Mouse (Mus musculus): ENCODE measurements around the gene Rgs2. TPM values are rescaled to one million over a fixed set of nuclear protein-coding genes. Genes with fewer than 3 reads are reported as not detected.

The Rgs2 gene
- 10.6 and 11.1 TPM in 2 replicates for polyA plus RNA-seq (2015; fragmentation: Nextera tagmentation; extraction: Ambion mirVana)

GRCm38 (mm10) chr1:144003904-144004740 lies at the start of gene Rgs2:
Gene Rgs2 (minus strand): TSS chr1:144004161.
- Histone ChIP-seq H3K4me1 (ENCODE audit: control insufficient read depth, low read depth, low read length) (peaks cover 2% of the 10 kb centered on the region; the same call in 1 of the 2 replicates), H3K27ac (ENCODE audit: low read length) (peak within 1 kb of the TSS; percentile 5; the same call in 1 of the 2 replicates), H3K36me3 (ENCODE audit: control insufficient read depth, insufficient read depth) (no peaks in the 10 kb centered on the region), H3K9me3 (replicated peaks; ENCODE audit: control insufficient read depth, low read length) (no peaks in the 10 kb centered on the region), H3K4me3 (ENCODE audit: low read depth, low read length) (peak within 1 kb of the TSS; percentile 61), H3K4me2 (ENCODE audit: low read depth, low read length) (peak within 1 kb of the TSS; percentile 74), H3K9ac (ENCODE audit: low read depth, low read length) (peak within 1 kb of the TSS; percentile 63), H3K27me3 (ENCODE audit: control insufficient read depth, insufficient read depth, low read depth, low read length) (no peaks in the 10 kb centered on the region)
- WGBS (ENCODE audit: insufficient replicate concordance) = under 1% methylated on average over 57 of the region's 57 CpGs
- peak; percentile 99 for ATAC-seq (ENCODE audit: low read depth)

DNA sequence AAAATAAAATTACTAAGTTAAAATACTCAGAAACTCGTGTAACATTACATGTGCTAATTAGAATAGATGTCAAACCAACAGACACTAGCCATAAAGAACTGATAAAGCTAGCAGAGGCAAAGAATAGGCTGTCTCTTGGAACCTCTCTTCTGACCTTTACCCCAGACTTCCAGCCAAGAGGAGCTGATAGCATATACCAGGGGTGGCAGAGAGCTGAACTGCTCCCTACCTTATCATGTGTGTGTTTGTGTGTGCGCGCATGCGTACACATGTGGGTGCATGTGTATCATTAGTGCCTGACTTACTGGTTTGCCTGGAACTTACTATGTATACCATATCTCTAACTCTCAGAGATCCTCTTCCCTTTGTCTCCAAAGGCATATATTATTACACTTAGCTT lies 49.4 kb upstream of the Rgs2 start:
- no peaks in the 10 kb centered on the region for H3K4me1 ChIP-seq (ENCODE audit: control insufficient read depth, low read depth, low read length)

GRCm38 (mm10) chr1:144041826-144042225 lies 37.9 kb upstream of the Rgs2 start:
- H3K4me3 ChIP-seq (ENCODE audit: low read depth, low read length) = no peak overlapping the region
- H3K9me3 ChIP-seq (replicated peaks; ENCODE audit: control insufficient read depth, low read length) = no peaks in the 10 kb centered on the region
- H3K36me3 ChIP-seq (ENCODE audit: control insufficient read depth, insufficient read depth) = no peaks in the 10 kb centered on the region
- WGBS (ENCODE audit: insufficient replicate concordance) = 71% methylated on average over 2 of the region's 2 CpGs
- no peak for ATAC-seq (ENCODE audit: low read depth)
- H3K4me2 ChIP-seq (ENCODE audit: low read depth, low read length) = no peak overlapping the region
- H3K9ac ChIP-seq (ENCODE audit: low read depth, low read length) = no peak overlapping the region
- H3K4me1 ChIP-seq (ENCODE audit: control insufficient read depth, low read depth, low read length) = no peaks in the 10 kb centered on the region
- H3K27ac ChIP-seq (ENCODE audit: low read length) = no peak overlapping the region
- no peaks in the 10 kb centered on the region for H3K27me3 ChIP-seq (ENCODE audit: control insufficient read depth, insufficient read depth, low read depth, low read length)

More for the DNA sequence above, 49.4 kb upstream of the Rgs2 start:
- 73% methylated on average over 4 of the region's 4 CpGs for WGBS (ENCODE audit: insufficient replicate concordance)
- H3K9ac ChIP-seq (ENCODE audit: low read depth, low read length) = no peak overlapping the region
- H3K9me3 ChIP-seq (replicated peaks; ENCODE audit: control insufficient read depth, low read length) = no peaks in the 10 kb centered on the region
- H3K36me3 ChIP-seq (ENCODE audit: control insufficient read depth, insufficient read depth) = no peaks in the 10 kb centered on the region
- H3K27me3 ChIP-seq (ENCODE audit: control insufficient read depth, insufficient read depth, low read depth, low read length) = no peaks in the 10 kb centered on the region
- H3K4me2 ChIP-seq (ENCODE audit: low read depth, low read length) = no peak overlapping the region
- no peak overlapping the region for H3K27ac ChIP-seq (ENCODE audit: low read length)
- no peak overlapping the region for H3K4me3 ChIP-seq (ENCODE audit: low read depth, low read length)
- no peak for ATAC-seq (ENCODE audit: low read depth)

DNA sequence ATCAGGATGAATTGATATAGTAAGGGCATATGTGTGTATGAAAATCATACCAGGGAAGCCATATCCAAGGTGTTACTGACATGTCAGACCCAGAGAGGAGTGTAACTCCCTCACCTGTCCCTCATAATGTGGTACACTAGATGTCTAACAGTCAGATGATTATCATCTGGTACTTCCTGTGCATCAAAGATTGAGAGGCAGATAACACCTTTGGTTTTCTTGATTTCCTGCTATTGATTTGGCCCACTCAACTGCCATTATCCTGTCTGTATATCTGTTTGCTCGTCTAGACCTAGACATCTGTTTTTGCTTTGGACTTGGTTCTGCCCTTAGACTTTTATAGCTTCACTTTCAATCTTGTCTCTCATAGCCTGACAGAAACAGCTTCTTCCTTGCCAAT lies 29.5 kb upstream of the Rgs2 start:
- no peak overlapping the region for H3K4me2 ChIP-seq (ENCODE audit: low read depth, low read length)
- no peak overlapping the region for H3K27ac ChIP-seq (ENCODE audit: low read length)
- H3K9ac ChIP-seq (ENCODE audit: low read depth, low read length) = no peak overlapping the region
- WGBS (ENCODE audit: insufficient replicate concordance) = 53% methylated on average over 1 of the region's 1 CpGs
- no peaks in the 10 kb centered on the region for H3K27me3 ChIP-seq (ENCODE audit: control insufficient read depth, insufficient read depth, low read depth, low read length)
- H3K36me3 ChIP-seq (ENCODE audit: control insufficient read depth, insufficient read depth) = no peaks in the 10 kb centered on the region
- no peak for ATAC-seq (ENCODE audit: low read depth)
- no peak overlapping the region for H3K4me3 ChIP-seq (ENCODE audit: low read depth, low read length)
- no peaks in the 10 kb centered on the region for H3K9me3 ChIP-seq (replicated peaks; ENCODE audit: control insufficient read depth, low read length)
- no peaks in the 10 kb centered on the region for H3K4me1 ChIP-seq (ENCODE audit: control insufficient read depth, low read depth, low read length)

- H3K9me3 ChIP-seq (replicated peaks; ENCODE audit: control insufficient read depth, low read length) = no peaks in the 10 kb centered on the region
- no peak overlapping the region for H3K27ac ChIP-seq (ENCODE audit: low read length)
- no peaks in the 10 kb centered on the region for H3K36me3 ChIP-seq (ENCODE audit: control insufficient read depth, insufficient read depth)
- no peaks in the 10 kb centered on the region for H3K27me3 ChIP-seq (ENCODE audit: control insufficient read depth, insufficient read depth, low read depth, low read length)
- no peak overlapping the region for H3K9ac ChIP-seq (ENCODE audit: low read depth, low read length)
- 66% methylated on average over 6 of the region's 6 CpGs for WGBS (ENCODE audit: insufficient replicate concordance)
- no peaks in the 10 kb centered on the region for H3K4me1 ChIP-seq (ENCODE audit: control insufficient read depth, low read depth, low read length)
- H3K4me3 ChIP-seq (ENCODE audit: low read depth, low read length) = no peak overlapping the region
- no peak overlapping the region for H3K4me2 ChIP-seq (ENCODE audit: low read depth, low read length)
- no peak for ATAC-seq (ENCODE audit: low read depth)
These were observed 26.5 kb upstream of the Rgs2 start for GRCm38 (mm10) chr1:144030499-144030898.

DNA sequence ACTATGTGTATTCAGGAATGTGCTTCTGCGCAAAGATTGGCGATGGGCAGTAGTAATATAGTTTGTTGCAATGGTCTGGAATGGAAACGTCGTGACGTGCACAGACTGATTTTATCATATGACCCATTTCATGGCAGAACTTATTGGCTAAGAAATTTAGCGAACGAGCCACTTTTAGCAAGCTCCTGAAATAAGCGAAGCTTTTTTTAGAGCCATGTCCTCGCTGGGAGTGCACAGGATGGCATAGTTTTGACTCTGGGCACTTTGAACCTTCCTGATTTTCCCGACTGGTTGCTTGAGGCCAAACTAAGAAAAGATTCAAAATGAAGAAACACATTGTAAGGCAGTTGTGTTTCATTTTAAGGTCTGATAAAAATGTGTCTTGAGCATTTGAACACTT lies 25.7 kb upstream of the Rgs2 start:
- no peaks in the 10 kb centered on the region for H3K4me1 ChIP-seq (ENCODE audit: control insufficient read depth, low read depth, low read length)
- no peak overlapping the region for H3K27ac ChIP-seq (ENCODE audit: low read length)
- WGBS (ENCODE audit: insufficient replicate concordance) = 76% methylated on average over 10 of the region's 10 CpGs
- no peaks in the 10 kb centered on the region for H3K36me3 ChIP-seq (ENCODE audit: control insufficient read depth, insufficient read depth)
- H3K9me3 ChIP-seq (replicated peaks; ENCODE audit: control insufficient read depth, low read length) = no peaks in the 10 kb centered on the region
- H3K4me2 ChIP-seq (ENCODE audit: low read depth, low read length) = no peak overlapping the region
- no peak for ATAC-seq (ENCODE audit: low read depth)
- no peak overlapping the region for H3K4me3 ChIP-seq (ENCODE audit: low read depth, low read length)
- H3K27me3 ChIP-seq (ENCODE audit: control insufficient read depth, insufficient read depth, low read depth, low read length) = no peaks in the 10 kb centered on the region
- no peak overlapping the region for H3K9ac ChIP-seq (ENCODE audit: low read depth, low read length)

DNA sequence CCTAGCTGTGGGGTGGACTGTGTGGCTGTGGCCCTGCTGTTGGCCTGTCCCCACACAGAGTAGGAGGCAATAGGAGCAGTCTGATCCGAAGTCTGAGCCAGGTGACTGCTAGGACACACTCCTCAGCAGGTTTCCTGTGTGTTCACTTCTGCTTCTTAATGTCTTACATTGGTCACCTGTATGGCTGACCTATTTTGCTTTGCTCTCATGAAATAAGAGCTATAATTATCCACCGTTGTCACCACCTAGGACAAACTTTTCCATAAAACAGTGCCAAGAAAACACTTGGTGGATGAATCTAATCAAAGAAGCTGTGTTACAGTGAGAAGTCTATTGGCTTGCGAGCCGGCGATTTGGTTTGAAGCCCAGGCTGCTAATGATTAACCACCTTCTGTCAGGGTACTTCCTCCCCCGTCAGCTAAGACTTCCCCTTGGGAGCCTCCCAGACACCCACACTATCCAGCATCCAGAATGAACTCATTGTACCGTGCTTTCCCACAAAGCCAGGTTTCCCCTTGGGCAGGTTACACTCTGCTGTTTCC lies 14.5 kb upstream of the Rgs2 start:
- Histone ChIP-seq H3K4me2 (ENCODE audit: low read depth, low read length) (no peak overlapping the region), H3K4me1 (ENCODE audit: control insufficient read depth, low read depth, low read length) (no peaks in the 10 kb centered on the region), H3K27me3 (ENCODE audit: control insufficient read depth, insufficient read depth, low read depth, low read length) (no peaks in the 10 kb centered on the region), H3K9me3 (replicated peaks; ENCODE audit: control insufficient read depth, low read length) (no peaks in the 10 kb centered on the region), H3K36me3 (ENCODE audit: control insufficient read depth, insufficient read depth) (no peaks in the 10 kb centered on the region), H3K9ac (ENCODE audit: low read depth, low read length) (no peak overlapping the region), H3K27ac (ENCODE audit: low read length) (no peak overlapping the region), H3K4me3 (ENCODE audit: low read depth, low read length) (no peak overlapping the region)
- no peak for ATAC-seq (ENCODE audit: low read depth)
- WGBS (ENCODE audit: insufficient replicate concordance) = 19% methylated on average over 7 of the region's 7 CpGs

DNA sequence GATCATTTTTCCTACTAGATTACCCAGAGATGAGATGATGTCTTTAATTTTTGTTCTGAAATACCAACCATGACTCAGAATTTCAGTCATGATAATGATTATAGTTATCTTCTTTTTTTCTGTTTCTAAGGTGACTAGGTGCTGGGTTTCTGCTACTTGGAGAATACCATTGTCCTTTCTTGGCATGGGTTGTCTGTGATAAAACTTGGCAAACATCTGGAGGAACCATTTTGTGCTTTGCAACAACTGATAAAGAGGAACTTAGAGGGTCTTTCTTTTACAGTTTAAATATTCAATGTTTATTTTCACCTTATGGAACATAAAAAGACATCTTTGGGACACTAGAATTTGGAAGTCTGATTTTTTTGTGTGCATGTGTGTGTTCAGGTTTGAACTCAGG lies 10.0 kb upstream of the Rgs2 start:
- Histone ChIP-seq H3K4me2 (ENCODE audit: low read depth, low read length) (no peak overlapping the region), H3K9me3 (replicated peaks; ENCODE audit: control insufficient read depth, low read length) (no peaks in the 10 kb centered on the region), H3K9ac (ENCODE audit: low read depth, low read length) (no peak overlapping the region), H3K27ac (ENCODE audit: low read length) (no peak overlapping the region), H3K4me3 (ENCODE audit: low read depth, low read length) (no peak overlapping the region), H3K27me3 (ENCODE audit: control insufficient read depth, insufficient read depth, low read depth, low read length) (no peaks in the 10 kb centered on the region), H3K4me1 (ENCODE audit: control insufficient read depth, low read depth, low read length) (no peaks in the 10 kb centered on the region), H3K36me3 (ENCODE audit: control insufficient read depth, insufficient read depth) (no peaks in the 10 kb centered on the region)
- ATAC-seq (ENCODE audit: low read depth) = no peak

GRCm38 (mm10) chr1:144007341-144007740 lies 3.4 kb upstream of the Rgs2 start:
- no peaks in the 10 kb centered on the region for H3K9me3 ChIP-seq (replicated peaks; ENCODE audit: control insufficient read depth, low read length)
- no peak for ATAC-seq (ENCODE audit: low read depth)
- H3K9ac ChIP-seq (ENCODE audit: low read depth, low read length) = no peak overlapping the region
- H3K4me2 ChIP-seq (ENCODE audit: low read depth, low read length) = no peak overlapping the region
- peaks cover 2% of the 10 kb centered on the region; the same call in 1 of the 2 replicates for H3K4me1 ChIP-seq (ENCODE audit: control insufficient read depth, low read depth, low read length)
- 29% methylated on average over 6 of the region's 6 CpGs for WGBS (ENCODE audit: insufficient replicate concordance)
- H3K27ac ChIP-seq (ENCODE audit: low read length) = no peak overlapping the region
- no peak overlapping the region for H3K4me3 ChIP-seq (ENCODE audit: low read depth, low read length)
- no peaks in the 10 kb centered on the region for H3K27me3 ChIP-seq (ENCODE audit: control insufficient read depth, insufficient read depth, low read depth, low read length)
- H3K36me3 ChIP-seq (ENCODE audit: control insufficient read depth, insufficient read depth) = no peaks in the 10 kb centered on the region

Measured in liver, embryonic 16.5 days (tissue).